Mouse (Mus musculus): ENCODE results near the gene Clps.
"Not testable (repeated sequence)": the region's sequence is repeated elsewhere in the genome, so short reads cannot be mapped to it uniquely, and the experiment has no call there.

The Clps gene

DNA sequence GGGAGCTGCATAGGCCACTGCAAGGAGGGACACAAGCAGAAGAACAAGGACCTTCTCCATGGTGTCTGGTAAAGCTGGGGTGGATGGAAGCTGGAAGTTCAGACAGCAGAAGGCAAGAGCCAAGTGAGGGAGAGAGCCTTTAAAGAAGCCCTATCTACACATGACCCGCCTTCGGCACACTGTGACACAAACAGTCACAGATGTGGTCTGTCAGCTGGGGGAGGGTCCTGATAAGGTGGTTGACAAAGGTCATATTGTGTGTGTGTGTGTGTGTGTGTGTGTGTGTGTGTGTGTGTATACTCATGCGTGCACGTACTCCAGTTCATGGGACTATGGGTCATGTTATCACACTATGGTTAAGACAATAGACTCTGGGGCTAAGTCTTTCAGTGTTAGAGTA is at the start of gene Clps:
Clps (minus strand) TSS at position 169 of the 400 bp plus-strand sequence.
- no peak for DNase-seq (ENCODE audit: low spot score in 2 of 2)

DNA sequence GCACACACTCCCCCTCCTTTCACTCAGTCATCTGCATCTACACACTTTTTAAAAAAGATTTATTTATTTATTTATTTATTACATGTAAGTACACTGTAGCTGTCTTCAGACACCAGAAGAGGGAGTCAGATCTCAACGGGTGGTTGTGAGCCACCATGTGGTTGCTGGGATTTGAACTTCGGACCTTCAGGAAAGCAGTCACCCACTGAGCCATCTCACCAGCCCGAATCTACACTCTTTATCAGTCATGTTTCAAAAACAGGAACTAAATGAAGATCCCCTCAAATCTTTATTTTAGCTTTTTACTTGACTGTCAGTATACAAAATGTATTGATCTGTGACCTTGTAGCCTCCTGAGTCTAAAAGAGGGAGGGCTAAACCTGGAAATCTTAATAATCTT is 49.0 kb upstream of the Clps start:
- no peak for DNase-seq (ENCODE audit: low spot score in 2 of 2)

DNA sequence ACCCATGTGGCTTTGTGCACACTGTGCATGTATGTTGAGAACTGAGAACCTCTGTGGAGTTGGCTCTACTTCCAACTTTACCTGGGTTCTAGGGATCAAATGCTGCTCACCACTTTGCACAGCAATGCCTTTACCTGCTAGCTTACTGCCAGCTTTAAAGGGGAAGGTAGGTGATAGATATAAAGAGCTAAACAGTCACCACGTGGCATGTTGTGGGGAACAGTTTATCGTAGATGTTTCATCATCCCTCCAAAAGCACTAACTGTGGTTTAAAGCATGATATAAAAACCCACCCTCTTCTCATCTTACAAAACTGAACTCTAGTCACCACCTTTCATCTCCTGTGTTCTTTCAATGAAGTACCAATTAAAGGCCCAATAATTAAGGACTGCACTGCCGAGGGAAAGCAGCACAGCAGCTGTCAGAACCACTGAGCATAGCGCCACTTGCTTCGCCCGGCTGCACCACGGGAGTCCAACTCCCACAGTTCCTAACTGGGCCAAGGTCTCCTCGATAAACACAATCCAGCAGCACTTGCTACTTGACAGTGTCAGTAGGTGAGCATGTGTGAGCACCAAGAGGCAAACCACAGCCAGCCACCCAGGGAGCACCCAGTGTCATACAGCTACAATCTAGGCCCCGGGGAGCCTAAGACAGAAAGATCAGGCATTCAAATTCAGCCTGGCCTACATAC is 41.1 kb upstream of the Clps start:
- DNase-seq (ENCODE audit: low spot score in 2 of 2): no peak

DNA sequence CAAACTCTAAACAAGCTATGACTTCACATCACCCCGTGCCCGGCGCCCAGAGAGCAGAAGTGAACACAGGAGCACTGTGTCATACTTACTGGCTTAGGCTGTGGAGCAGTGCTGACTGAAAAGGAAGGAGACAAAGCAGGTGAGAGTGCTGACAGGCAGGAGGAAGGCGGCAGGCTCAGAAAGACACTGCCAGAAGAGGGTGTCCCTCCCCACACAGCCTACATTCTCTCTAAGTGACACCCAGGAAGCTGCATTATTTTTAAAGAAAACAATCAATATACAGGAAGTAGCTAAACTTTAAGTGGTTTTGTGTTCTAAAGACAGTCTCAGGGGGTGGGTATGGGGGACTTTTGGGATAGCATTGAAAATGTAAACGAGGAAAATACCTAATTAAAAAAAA is 40.2 kb upstream of the Clps start:
- DNase-seq (ENCODE audit: low spot score in 2 of 2): no peak

DNA sequence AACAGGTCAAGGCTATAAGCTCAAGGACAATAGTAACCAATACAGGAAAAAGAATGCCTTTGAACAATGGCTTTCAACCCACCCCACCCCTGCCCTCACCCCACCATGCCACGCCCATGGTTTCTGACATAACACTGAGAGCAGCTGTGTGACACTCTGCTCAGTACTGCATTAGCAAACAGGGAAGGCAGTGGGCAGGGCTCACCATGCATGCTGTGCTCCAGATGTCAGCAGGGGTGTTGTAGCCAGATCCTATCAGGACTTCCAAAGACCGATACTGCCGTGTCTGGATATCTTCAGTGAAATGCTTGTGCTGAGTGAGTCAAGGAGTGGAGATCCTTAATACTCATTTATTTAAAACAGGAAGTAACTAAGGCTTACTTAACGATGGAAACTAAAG is 33.4 kb upstream of the Clps start:
- DNase-seq (ENCODE audit: low spot score in 2 of 2): no peak

DNA sequence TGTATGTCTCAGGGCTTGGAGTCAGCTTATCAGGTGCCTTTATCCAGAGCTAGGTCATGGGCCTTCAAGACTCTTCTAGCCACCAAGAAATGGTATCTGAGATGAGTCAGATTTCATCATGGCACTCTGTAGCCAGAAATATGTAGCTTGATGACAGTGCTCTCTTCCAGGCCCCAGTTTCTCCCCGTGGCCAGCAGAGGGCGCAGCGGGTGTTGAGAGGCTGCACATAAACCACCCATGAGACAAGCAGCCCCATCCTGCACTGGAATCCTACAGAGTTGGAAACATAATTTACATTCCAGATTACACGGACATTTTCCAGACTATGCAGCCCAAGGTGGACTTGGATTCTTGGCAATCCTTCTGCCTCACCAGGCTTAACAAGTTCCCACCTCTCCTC is 32.4 kb upstream of the Clps start:
- peak; percentile 31 to 75 for DNase-seq (ENCODE audit: low spot score in 2 of 2)

DNA sequence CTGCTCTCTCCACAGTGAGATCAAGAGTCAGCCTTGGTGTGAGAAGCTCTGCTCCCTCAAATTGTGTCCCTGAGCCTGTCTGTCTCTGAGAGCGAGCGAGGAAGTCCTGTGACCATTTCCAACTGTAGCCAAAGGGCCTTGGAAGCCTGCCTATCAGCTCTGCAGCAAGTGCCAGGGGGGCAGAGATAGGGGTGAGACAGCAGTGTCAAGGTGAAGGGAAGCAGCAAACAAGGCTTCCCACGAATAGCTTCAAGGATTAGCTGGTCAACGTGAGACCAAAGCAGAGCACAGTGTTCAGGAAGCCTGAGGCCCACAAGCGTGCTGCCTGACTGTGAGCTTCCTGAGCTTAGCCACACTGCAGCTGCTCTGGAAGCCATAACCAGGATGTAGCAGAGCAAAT is 30.9 kb upstream of the Clps start:
- no peak for DNase-seq (ENCODE audit: low spot score in 2 of 2)

DNA sequence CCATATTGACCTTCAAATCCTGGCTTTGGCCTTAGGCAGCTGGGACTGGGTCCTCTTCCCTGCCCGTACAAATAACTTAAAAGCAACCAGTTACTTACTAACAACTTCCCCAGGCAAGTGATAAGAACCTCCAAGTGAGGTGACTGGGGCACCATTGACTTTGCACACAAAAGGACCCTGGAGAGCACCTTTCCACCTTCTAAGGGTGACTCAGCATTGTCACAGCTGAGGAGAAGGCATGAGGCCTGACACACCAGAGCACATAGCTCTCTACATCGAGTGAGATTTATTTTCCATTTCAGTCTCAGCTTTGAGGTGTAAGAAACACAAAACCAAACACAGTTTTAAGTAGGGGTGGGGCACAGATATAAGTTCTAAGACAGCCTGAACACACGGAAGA is 30.0 kb upstream of the Clps start:
- DNase-seq (ENCODE audit: low spot score in 2 of 2): no peak

DNA sequence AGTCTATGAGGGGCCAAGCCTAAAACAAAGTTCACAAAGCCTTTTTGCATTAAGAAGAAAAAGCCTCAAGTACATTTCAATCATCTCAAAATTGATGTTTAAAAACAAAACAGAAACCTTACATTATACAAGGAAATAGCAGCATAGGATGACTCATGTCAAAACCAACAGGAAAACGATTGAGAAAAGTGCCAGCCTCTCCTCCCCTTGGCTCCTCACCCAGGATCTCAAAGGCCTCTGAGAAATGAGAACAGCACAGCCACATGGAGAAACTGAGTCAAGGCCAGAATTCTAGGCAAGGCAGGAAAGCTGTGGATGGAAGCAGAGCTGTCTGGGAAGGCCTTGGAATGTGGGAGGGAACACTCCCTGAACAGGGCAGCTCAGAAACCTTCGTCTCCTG is 28.0 kb upstream of the Clps start:
- no peak for DNase-seq (ENCODE audit: low spot score in 2 of 2)

DNA sequence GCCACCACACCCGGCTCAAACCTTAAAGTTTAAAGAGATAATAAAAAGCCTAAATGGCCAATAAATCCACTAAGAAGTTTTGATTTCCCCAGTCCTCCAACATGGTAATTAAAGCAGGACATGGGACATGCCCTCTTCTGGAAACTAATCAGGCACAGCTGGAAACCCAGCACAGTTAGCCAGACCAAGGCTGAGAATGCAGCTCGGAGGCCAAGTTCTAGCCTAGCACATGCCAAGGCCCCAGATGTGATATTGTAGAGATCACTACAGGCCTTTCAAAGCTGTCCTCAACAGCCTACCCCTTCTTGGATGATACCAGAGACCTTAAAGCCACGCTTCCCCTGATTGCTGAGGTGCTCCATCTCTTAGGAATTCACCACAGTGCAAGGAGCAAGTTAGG is 25.9 kb upstream of the Clps start:
- no peak for DNase-seq (ENCODE audit: low spot score in 2 of 2)

DNA sequence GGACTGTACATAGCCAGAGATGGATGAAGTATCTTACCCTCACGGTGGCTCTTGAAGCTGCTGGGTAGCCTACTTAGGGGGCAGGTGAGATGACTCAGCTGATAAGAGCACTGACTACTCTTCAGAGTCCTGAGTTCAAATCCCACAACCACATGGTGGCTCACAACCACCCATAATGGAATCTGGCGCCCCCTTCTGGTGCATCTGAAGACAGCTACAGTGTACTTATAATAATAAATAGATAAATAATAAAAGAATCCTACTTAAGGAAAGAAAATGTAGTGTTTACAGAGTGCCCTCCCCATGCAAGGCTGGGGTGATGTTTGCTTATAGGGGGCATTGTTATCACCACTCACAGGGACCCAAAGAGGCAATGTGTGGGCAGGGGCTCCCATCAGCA is 20.5 kb upstream of the Clps start:
- DNase-seq (ENCODE audit: low spot score in 2 of 2): no peak

DNA sequence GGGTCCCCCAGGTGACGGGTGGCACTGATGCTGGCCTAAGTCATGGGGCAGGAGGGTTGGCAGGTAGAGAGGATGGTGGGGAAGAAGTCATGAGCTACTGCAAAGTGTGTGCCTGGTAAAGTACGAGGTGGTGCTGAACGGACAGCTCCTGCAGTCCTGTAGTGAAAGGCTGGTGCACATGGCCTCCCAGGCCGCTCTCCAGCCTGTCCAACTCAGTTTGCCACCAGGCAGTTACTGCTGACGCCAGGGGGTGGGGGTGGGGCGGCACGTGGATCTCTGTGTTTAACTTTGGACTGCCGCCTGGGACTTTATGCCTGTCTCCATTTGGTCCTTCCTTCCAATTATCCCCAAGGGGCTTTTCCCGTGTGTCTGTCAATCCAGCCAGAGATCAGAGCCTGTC is 19.8 kb upstream of the Clps start:
- DNase-seq (ENCODE audit: low spot score in 2 of 2): no peak

DNA sequence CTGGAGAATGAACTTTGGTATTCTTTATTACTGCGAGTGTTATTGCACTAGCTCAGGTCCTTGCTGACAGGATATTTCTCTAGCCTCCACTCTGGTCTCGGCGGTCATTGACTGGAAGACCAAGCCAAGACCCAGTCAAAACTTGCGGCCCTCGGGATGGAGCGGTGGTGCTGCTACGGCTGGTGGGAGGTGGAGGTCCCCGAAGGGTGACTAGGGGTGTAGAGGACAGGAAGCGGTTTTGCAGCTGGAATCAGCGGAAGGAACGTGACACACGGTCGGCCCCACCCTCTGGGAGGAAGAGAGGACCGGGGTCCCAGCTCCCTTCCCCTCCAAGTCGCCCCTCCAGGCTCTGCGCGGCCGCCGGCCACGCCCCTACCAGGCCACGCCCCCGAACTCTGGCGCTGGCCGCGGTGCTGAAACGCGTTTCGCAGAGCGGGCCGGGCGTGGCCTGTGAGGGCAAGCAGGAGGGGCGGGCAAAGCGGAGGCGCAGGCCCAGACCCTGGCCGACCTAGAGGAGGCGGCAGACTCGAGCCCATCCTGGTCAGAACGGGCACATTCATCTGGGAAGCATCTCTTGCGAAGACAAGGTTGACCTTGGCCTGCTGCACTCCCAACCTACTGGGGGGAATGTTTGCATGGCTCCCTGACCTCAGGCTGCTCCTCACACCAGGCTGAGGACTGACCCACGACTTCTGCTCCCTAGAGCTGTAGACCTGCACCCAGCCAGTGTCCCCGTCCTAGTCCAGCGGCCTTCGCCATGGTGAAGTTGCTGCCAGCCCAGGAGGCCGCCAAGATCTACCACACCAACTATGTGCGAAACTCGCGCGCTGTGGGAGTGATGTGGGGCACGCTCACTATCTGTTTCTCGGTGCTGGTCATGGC is 14.9 kb upstream of the Clps start, which contains the start of gene Lhfpl5:
Lhfpl5 (plus strand) TSS at position 398 of the 882 bp plus-strand sequence.
- no peak for DNase-seq (ENCODE audit: low spot score in 2 of 2)

DNA sequence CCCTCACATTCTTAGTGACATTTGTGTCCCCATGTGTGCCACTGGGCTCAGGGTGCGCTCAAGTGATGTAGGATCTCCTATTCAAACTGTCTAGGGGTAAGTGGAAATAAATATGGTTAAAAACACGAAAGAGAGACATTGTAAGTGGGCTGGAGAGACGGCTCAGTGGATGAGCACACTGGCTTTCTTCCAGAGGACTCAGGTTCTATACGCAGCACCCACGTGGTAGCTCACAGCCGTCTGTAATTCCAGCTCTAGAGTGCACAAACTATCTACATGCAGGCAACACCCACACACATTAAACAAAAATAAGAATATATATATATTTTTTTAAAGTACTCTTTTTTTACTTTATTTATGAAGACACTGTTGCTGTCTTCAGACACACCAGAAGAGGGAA is 12.4 kb upstream of the Clps start:
- no peak for DNase-seq (ENCODE audit: low spot score in 2 of 2)

DNA sequence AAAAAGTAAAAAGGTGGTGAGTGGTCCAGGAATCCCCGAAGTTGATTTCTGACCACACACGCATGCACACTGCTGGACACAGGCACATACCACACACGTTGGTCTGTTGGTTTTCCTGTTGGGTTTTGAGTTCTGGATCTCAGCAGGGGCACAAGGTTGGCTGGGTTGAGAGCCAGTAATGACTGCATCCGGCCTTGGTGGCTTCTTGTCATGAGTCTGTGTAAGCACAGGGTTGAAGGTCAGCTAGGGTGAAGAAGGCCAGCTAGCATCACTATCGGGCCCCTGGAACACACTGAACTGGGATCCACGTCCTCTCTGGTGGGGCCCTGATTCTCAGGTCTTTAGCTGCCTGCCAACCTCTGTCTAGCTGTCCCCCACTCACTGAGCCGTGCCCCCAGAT is 12.0 kb upstream of the Clps start:
- no peak for DNase-seq (ENCODE audit: low spot score in 2 of 2)

DNA sequence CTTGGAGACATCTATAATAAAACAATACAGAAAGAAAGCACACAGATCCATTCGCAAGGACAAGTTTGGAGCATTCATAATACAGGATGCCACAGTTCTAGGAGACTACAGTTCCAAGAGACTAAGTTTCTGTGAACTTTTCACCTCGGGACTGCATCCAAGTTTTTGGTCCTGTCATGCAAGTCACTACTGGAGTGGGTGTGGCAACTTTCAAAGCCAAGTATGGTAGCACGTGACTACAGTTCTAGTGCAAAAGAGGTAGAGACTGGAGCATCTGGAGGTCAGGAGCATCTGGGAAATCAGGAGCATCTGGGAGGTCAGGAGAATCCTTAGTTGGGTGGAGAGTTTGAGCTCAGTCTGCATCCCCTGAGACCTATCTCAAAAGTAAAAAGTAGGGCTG is 11.3 kb upstream of the Clps start:
- DNase-seq (ENCODE audit: low spot score in 2 of 2): no peak

DNA sequence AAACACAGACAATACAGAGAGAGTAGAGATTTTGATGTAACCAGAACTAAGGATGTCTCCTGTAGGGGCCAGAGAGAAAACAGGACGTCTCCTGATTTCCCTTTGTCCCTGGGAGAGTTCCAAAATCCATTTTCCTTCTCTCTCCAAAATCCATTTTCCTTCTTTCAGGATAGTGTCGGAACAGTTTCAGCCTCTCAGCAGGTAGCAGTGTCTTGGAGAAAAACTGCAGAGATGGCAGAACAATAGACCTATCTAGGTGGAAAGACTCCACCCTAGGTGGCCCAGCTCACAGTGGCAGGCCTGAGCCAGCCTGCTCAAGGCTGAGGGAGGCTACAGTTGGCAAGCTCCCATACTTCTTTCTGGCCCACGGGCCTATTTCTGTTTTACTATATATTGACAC is 7.0 kb upstream of the Clps start:
- no peak for DNase-seq (ENCODE audit: low spot score in 2 of 2)

DNA sequence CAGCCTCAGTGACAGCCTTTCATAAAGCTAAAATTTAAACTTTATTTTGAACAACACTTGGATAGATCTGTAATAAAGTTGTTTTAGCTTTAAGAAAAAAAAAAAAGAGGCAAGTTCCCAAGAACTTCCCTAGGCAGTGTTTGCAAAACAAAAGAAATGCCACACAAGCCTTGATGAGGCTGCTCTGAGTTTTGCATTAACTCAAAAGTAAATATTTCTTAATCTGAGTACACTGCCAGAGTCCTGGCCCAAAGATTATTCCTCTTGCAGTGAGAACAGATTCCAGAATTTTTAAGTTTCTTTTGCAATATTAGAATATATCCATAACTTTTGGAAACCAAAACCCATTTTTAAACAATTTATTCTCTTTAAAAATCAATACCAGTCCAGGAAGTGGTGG is 4.6 kb upstream of the Clps start:
- DNase-seq (ENCODE audit: low spot score in 2 of 2): no peak

DNA sequence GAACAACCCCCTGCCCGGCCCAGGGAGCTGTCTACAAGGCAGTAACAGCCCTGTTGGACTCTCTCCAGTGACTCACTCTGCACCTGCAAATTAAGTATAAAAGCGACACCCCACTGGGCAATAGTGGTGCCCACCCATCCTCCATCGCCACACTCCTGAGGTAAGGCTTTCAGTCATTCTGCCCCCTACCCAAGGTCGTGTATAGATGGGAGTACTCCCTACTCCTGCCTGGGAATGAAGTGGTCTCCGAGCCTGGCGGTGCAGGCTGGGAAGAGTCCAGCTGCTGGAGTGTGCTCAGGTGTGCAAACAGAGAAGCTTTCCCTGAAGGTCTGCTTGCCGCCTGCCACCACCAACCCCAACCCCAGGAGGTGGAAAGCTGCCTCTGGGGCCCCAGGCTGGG is 1.0 kb upstream of the Clps start:
- DNase-seq (ENCODE audit: low spot score in 2 of 2): no peak

DNA sequence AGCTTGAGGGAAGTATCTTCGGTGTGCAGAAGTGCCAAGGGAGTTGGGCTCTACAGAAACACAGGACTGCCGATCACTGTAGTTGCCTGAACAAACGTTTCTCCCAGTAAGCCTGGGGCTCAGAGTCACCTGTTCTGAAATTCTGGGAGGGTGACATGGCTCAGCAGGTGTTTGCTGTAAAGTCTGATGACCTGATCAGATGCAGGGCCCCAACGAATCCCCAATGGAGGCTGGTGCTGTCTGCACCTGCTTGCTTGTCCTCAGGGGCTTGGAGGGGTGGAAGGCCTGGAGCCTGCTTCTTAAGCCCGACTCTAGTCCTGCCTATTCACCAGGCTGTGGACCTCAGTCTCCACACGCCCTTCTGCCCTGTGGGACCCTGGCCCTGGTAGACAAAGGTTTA is 2.8 kb downstream of the Clps start:
- no peak for DNase-seq (ENCODE audit: low spot score in 2 of 2)

DNA sequence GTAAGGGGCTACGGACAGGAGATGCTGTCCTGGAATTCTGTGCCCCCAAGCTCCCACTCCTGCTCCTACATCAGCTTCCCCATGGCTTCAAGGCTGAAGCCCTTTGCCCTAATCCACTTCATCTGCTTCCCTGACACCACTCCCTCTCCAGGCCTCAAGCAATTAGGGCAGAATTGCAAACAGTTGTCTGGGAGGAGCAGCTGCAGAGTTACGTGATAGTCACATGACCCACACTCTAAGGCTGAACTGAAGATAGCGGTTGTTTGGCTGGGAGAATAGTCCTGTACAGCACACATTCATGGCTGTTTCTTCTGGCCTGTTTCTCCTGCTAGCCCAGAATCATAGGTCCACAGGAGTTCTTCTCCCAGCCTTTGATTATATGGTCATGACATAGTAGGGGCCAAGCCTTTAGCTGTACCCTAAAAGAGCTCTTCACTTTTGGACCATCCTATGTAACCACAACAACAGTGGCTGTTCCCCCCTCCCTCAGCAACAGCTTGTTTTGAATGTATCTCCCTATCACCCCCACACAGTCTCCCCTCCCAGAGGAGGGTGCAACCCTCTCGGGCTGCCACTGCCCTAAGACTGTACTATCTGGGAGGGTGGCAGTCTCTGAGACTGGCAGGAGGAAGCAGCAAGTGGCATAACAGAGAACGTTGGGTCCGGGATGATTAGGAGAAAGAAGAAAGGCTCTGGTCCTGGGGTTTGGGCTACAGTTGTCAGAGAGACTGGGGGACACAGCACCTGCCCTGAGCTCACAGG is 3.8 kb downstream of the Clps start:
- no peak for DNase-seq (ENCODE audit: low spot score in 2 of 2)

DNA sequence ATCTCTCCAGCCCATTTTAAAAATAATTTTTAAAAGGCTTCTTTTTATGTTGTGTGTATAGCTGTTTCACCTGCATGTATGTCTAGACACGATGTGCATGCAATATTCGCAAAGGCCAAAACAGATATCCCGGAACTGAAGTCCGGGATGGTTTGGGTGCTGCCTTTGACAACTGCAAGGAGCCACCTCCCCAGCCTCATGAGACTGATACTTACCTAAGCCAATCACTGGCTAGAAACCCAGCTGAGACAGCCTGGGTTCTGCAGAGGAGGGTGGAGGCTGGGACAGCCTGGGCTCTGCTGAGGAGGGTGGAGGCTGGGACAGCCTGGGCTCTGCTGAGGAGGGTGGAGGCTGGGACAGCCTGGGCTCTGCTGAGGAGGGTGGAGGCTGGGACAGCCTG is 6.5 kb downstream of the Clps start:
- not testable (repeated sequence) for DNase-seq (ENCODE audit: low spot score in 2 of 2)

Measured in left cerebral cortex, adult 9 months (tissue).